ENCODE assay signal across 22 mouse cellular contexts in genomic region chr3:147423895-147424575, GRCm38 (mm10).
DNase-seq lines count a peak whose midpoint lies in the region; ATAC-seq lines count a peak whose summit lies in the region.
"Had no signal": no experiment of that assay in that cellular context is flagged by ENCODE, and none has a peak within 500 bp of the region (broad histone marks: within the 10 kb centered on the region; RNA-seq: fewer than 3 reads in every experiment).

No protein-coding gene starts in this region.

- H3K27ac ChIP-seq in hindbrain, embryonic 10.5 days, result no peak overlapping the region
- H3K27ac ChIP-seq in hindbrain, embryonic 16.5 days (ENCODE audit: low read depth, low read length), result no peak overlapping the region
- H3K27ac ChIP-seq in neural tube, embryonic 12.5 days, result no peak overlapping the region
- peak overlapping the region; percentile 55; the same call in 1 of the 2 replicates for H3K27ac ChIP-seq in hindbrain, embryonic 12.5 days
- H3K27ac ChIP-seq: heart, adult 2 months; heart, embryonic 15.5 days; kidney, postnatal 0 days; limb, embryonic 15.5 days; stomach, embryonic 15.5 days had no signal

- H3K9ac ChIP-seq in hindbrain, embryonic 16.5 days (ENCODE audit: low read depth, low read length), result no peak overlapping the region
- H3K9ac ChIP-seq in neural tube, embryonic 12.5 days, result no peak overlapping the region
- H3K9ac ChIP-seq in hindbrain, embryonic 12.5 days, result no peak overlapping the region
- H3K9ac ChIP-seq: heart, embryonic 15.5 days; limb, embryonic 15.5 days; liver, postnatal 0 days; stomach, embryonic 15.5 days had no signal

- no peak overlapping the region for H3K4me3 ChIP-seq in hindbrain, embryonic 10.5 days
- no peak overlapping the region for H3K4me3 ChIP-seq in hindbrain, embryonic 16.5 days (ENCODE audit: low read length)
- H3K4me3 ChIP-seq in neural tube, embryonic 12.5 days, result no peak overlapping the region
- H3K4me3 ChIP-seq in hindbrain, embryonic 12.5 days, result no peak overlapping the region
- H3K4me3 ChIP-seq: heart, adult 2 months; heart, embryonic 15.5 days; limb, embryonic 15.5 days; stomach, embryonic 15.5 days had no signal

- 38% methylated on average over 2 of the region's 2 CpGs for WGBS in hindbrain, embryonic 10.5 days
- 16% methylated on average over 2 of the region's 2 CpGs for WGBS in hindbrain, embryonic 16.5 days
- WGBS in neural tube, embryonic 12.5 days, result 27% methylated on average over 2 of the region's 2 CpGs
- 28% methylated on average over 2 of the region's 2 CpGs for WGBS in hindbrain, embryonic 12.5 days

- H3K36me3 ChIP-seq in hindbrain, embryonic 10.5 days, result no peaks in the 10 kb centered on the region
- no peaks in the 10 kb centered on the region for H3K36me3 ChIP-seq in hindbrain, embryonic 16.5 days (ENCODE audit: control insufficient read depth, insufficient read depth, low read length)
- H3K36me3 ChIP-seq in neural tube, embryonic 12.5 days, result no peaks in the 10 kb centered on the region
- no peaks in the 10 kb centered on the region for H3K36me3 ChIP-seq in hindbrain, embryonic 12.5 days
- H3K36me3 ChIP-seq: heart, embryonic 15.5 days; limb, embryonic 15.5 days; stomach, embryonic 15.5 days had no signal

- H3K4me1 ChIP-seq in hindbrain, embryonic 10.5 days (replicated peaks), result peaks cover 17% of the 10 kb centered on the region
- no peaks in the 10 kb centered on the region; the same call in 1 of the 2 replicates for H3K4me1 ChIP-seq in hindbrain, embryonic 16.5 days (ENCODE audit: control insufficient read depth, insufficient read depth, low read depth, low read length)
- H3K4me1 ChIP-seq in neural tube, embryonic 12.5 days, result peaks cover 4% of the 10 kb centered on the region
- H3K4me1 ChIP-seq in hindbrain, embryonic 12.5 days, result peaks cover 11% of the 10 kb centered on the region
- H3K4me1 ChIP-seq: heart, embryonic 15.5 days; limb, embryonic 15.5 days; stomach, embryonic 15.5 days had no signal

- H3K4me2 ChIP-seq in hindbrain, embryonic 16.5 days (ENCODE audit: low read length), result no peak overlapping the region
- H3K4me2 ChIP-seq in neural tube, embryonic 12.5 days (replicated peaks), result no peak overlapping the region
- H3K4me2 ChIP-seq in hindbrain, embryonic 12.5 days (replicated peaks), result no peak overlapping the region
- H3K4me2 ChIP-seq: heart, embryonic 15.5 days; limb, embryonic 15.5 days; stomach, embryonic 15.5 days had no signal

- DNase-seq in hindbrain, embryonic 10.5 days (ENCODE audit: low spot score), result peak; percentile 18
- DNase-seq in neural tube, embryonic 10.5 days (ENCODE audit: extremely low spot score, low spot score), result no peak
- no peak for DNase-seq in kidney, postnatal 10 days
- no peak for DNase-seq in urinary bladder, adult 18-20 months (ENCODE audit: low spot score in 2 of 2)
- DNase-seq in liver, result no peak
- DNase-seq: adrenal gland, postnatal 14 days; cerebellum, adult 2 months; gastrocnemius, postnatal 10 days; heart, adult 2 months; kidney, adult 11 months; liver, postnatal 0 days; lung, postnatal 36 days; spleen, adult 18-20 months had no signal

- no peak for ATAC-seq in hindbrain, embryonic 16.5 days
- ATAC-seq in neural tube, embryonic 12.5 days (ENCODE audit: low FRiP score, low read depth), result peak; percentile 74; the same call in 1 of the 2 replicates
- peak; percentile 61; the same call in 1 of the 2 replicates for ATAC-seq in hindbrain, embryonic 12.5 days (ENCODE audit: low FRiP score)
- ATAC-seq: activated CD4-positive, CD25-positive, alpha-beta regulatory T cell, adult 4 months; liver, postnatal 0 days; Patski had no signal

- no peaks in the 10 kb centered on the region for H3K9me3 ChIP-seq in hindbrain, embryonic 10.5 days
- H3K9me3 ChIP-seq in hindbrain, embryonic 16.5 days (ENCODE audit: control insufficient read depth, low read length), result no peaks in the 10 kb centered on the region; the same call in 1 of the 2 replicates
- no peaks in the 10 kb centered on the region for H3K9me3 ChIP-seq in neural tube, embryonic 12.5 days
- H3K9me3 ChIP-seq in hindbrain, embryonic 12.5 days (replicated peaks), result 0 out of 2 replicates have a peak, but pooled peaks cover 4% of the 10 kb centered on the region
- H3K9me3 ChIP-seq: heart, embryonic 15.5 days; limb, embryonic 15.5 days; stomach, embryonic 15.5 days had no signal

- H3K27me3 ChIP-seq in hindbrain, embryonic 10.5 days (ENCODE audit: insufficient read depth, poor library complexity, severe bottlenecking), result no peaks in the 10 kb centered on the region
- H3K27me3 ChIP-seq in hindbrain, embryonic 16.5 days (replicated peaks; ENCODE audit: control insufficient read depth, insufficient read depth, low read length), result no peaks in the 10 kb centered on the region
- H3K27me3 ChIP-seq in neural tube, embryonic 12.5 days (replicated peaks), result no peaks in the 10 kb centered on the region
- no peaks in the 10 kb centered on the region for H3K27me3 ChIP-seq in hindbrain, embryonic 12.5 days
- H3K27me3 ChIP-seq: heart, embryonic 15.5 days; limb, embryonic 15.5 days; Patski; stomach, embryonic 15.5 days had no signal
